Mouse (Mus musculus) lung, postnatal 4 days (tissue): ENCODE measurements around the gene Ttll3.

Source experiments
- DNase-seq, 2 experiments: peaks; one replicate each; pipeline ENCODE4 v3.0.0; 2021

Ttll3 gene

GRCm38 (mm10) chr6:113427397-113427796 is 38.3 kb downstream of the Ttll3 start:
- DNase-seq: peak in 1 of 2 experiments; percentile 74

GRCm38 (mm10) chr6:113428006-113428405 is 38.9 kb downstream of the Ttll3 start:
- no peak for DNase-seq

- DNase-seq: no peak
Observed at GRCm38 (mm10) chr6:113429965-113430364, 40.9 kb downstream of the Ttll3 start.

GRCm38 (mm10) chr6:113430846-113431245 is 41.8 kb downstream of the Ttll3 start:
- no peak for DNase-seq

GRCm38 (mm10) chr6:113431801-113432200 is 42.7 kb downstream of the Ttll3 start:
- no peak for DNase-seq

GRCm38 (mm10) chr6:113433661-113434060 is 44.6 kb downstream of the Ttll3 start:
- DNase-seq: no peak

- no peak for DNase-seq
Observed at GRCm38 (mm10) chr6:113434691-113435090, 45.6 kb downstream of the Ttll3 start.

GRCm38 (mm10) chr6:113435664-113436205 is 46.7 kb downstream of the Ttll3 start, which contains the start of gene Cidec:
Gene Cidec (minus strand): TSS chr6:113435760.
- DNase-seq: peak in 1 of 2 experiments; percentile 40

GRCm38 (mm10) chr6:113437135-113437534 is 48.1 kb downstream of the Ttll3 start:
- DNase-seq: no peak

- no peak for DNase-seq
Observed at GRCm38 (mm10) chr6:113438721-113439430, 49.8 kb downstream of the Ttll3 start.

GRCm38 (mm10) chr6:113440686-113441085 is 51.6 kb downstream of the Ttll3 start:
- no peak for DNase-seq

GRCm38 (mm10) chr6:113441147-113441680 is 52.2 kb downstream of the Ttll3 start:
- DNase-seq: peak in 1 of 2 experiments; percentile 76

- no peak for DNase-seq
Observed at GRCm38 (mm10) chr6:113442087-113442441, 53.0 kb downstream of the Ttll3 start.

GRCm38 (mm10) chr6:113442442-113443090 is 53.5 kb downstream of the Ttll3 start, which contains the start of gene Jagn1:
Gene Jagn1 (plus strand): TSS chr6:113442569.
- DNase-seq: peak; percentile 90 to 93

- no peak for DNase-seq
Observed at GRCm38 (mm10) chr6:113443091-113443490, 54.0 kb downstream of the Ttll3 start.

- no peak for DNase-seq
Observed at GRCm38 (mm10) chr6:113444207-113444965, 55.3 kb downstream of the Ttll3 start.

- no peak for DNase-seq
Observed at GRCm38 (mm10) chr6:113447639-113448038, 58.6 kb downstream of the Ttll3 start.

GRCm38 (mm10) chr6:113451839-113452238 is 62.8 kb downstream of the Ttll3 start:
- no peak for DNase-seq

- DNase-seq: no peak
Observed at GRCm38 (mm10) chr6:113455007-113455406, 65.9 kb downstream of the Ttll3 start.

- DNase-seq: no peak
Observed at GRCm38 (mm10) chr6:113457952-113458534, 69.0 kb downstream of the Ttll3 start, which contains the start of gene Il17re. Gene Il17re (plus strand): TSS chr6:113458484.

GRCm38 (mm10) chr6:113458635-113459034 is 69.6 kb downstream of the Ttll3 start:
- peak; percentile 65 to 75 for DNase-seq

- no peak for DNase-seq
Observed at GRCm38 (mm10) chr6:113464040-113464439, 75.0 kb downstream of the Ttll3 start.
